In the genomic region with DNA sequence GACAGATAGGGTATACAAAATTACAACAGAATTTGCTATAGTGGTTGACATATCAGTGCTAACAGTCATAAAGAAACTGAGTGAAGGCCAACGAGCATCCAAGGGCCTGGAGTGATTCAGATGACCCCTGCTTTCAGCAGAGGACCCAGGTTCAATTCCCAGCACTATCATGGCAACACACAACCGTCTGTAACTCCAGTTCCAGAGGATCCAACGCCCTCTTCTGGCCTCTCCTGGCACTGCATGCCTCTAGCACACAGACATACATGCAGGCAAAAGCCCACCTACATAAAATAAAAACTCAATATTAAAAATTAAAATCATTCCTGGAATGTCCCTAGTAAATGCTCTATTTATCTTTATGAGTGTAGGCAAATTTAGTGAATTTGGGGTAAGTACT, we compare ENCODE assay signal across 17 mouse cellular contexts. TPM values are rescaled to one million over a fixed set of nuclear protein-coding genes. Genes with fewer than 3 reads are reported as not detected.
DNase-seq lines count a peak whose midpoint lies in the region; ATAC-seq and TF ChIP-seq lines count a peak whose summit lies in the region.
"Had no signal": no experiment of that assay in that cellular context is flagged by ENCODE, and none has a peak within 500 bp of the region (broad histone marks: within the 10 kb centered on the region; RNA-seq: fewer than 3 reads in every experiment).

No protein-coding gene starts in this region.

- no peak for TF ChIP-seq EP300 in heart, adult 2 months (IDR thresholded peaks at IDR 0.05; ENCODE audit: insufficient read depth, low read depth, low read length)
- TF ChIP-seq EP300 in stomach, postnatal 0 days (optimal IDR thresholded peaks at IDR 0.05), result no peak

- no peaks in the 10 kb centered on the region for H3K79me2 ChIP-seq in heart, adult 2 months (replicated peaks; ENCODE audit: control insufficient read depth, insufficient read depth, low read length)

- WGBS in heart, adult 2 months, result 64% methylated on average over 3 of the region's 3 CpGs
- 77% methylated on average over 3 of the region's 3 CpGs for WGBS in stomach, postnatal 0 days
- 70% methylated on average over 3 of the region's 3 CpGs for WGBS in forebrain, embryonic 14.5 days

- no peak overlapping the region for H3K27ac ChIP-seq in heart, adult 2 months
- no peak overlapping the region for H3K27ac ChIP-seq in layer of hippocampus, adult 2 months
- H3K27ac ChIP-seq in testis, adult 2 months (ENCODE audit: control insufficient read depth, insufficient read depth, low read depth, low read length), result no peak overlapping the region
- H3K27ac ChIP-seq in stomach, postnatal 0 days (replicated peaks), result no peak overlapping the region
- no peak overlapping the region for H3K27ac ChIP-seq in forebrain, embryonic 14.5 days (ENCODE audit: low read depth, low read length)
- H3K27ac ChIP-seq: embryonic facial prominence, embryonic 10.5 days; forebrain, embryonic 13.5 days; heart, embryonic 13.5 days; hindbrain, embryonic 13.5 days; intestine, embryonic 15.5 days had no signal

- ATAC-seq in stomach, postnatal 0 days (ENCODE audit: low FRiP score, low TSS enrichment), result no peak
- no peak for ATAC-seq in forebrain, embryonic 14.5 days
- ATAC-seq: forebrain, embryonic 13.5 days; intestine, embryonic 15.5 days had no signal

- peak; percentile 17; the same call in 1 of the 2 replicates for TF ChIP-seq CTCF in heart, adult 2 months (IDR thresholded peaks at IDR 0.05)
- TF ChIP-seq CTCF in layer of hippocampus, adult 2 months (conservative IDR thresholded peaks at IDR 0.05), result peak; percentile 39
- TF ChIP-seq CTCF in testis, adult 2 months (IDR thresholded peaks at IDR 0.05; ENCODE audit: control insufficient read depth, insufficient read depth, insufficient replicate concordance, low read depth, low read length), result peak; percentile 50; the same call in 1 of the 2 replicates
- TF ChIP-seq CTCF in stomach, postnatal 0 days (IDR thresholded peaks at IDR 0.05; ENCODE audit: low read depth), result 0 out of 2 replicates have a peak, but pooled peaks have one; percentile 8

- intact Hi-C loops in heart, adult 2 months (cut with DNase I), result no loop called here

- no peak for TF ChIP-seq POLR2A in heart, adult 2 months (IDR thresholded peaks at IDR 0.05; ENCODE audit: insufficient read depth, low read depth, low read length)
- TF ChIP-seq POLR2A in testis, adult 2 months (IDR thresholded peaks at IDR 0.05; ENCODE audit: control insufficient read depth, low read depth, low read length), result no peak

- no peaks in the 10 kb centered on the region for H3K27me3 ChIP-seq in heart, adult 2 months (ENCODE audit: control insufficient read depth, insufficient read depth, low read length)
- no peaks in the 10 kb centered on the region for H3K27me3 ChIP-seq in testis, adult 2 months (ENCODE audit: control insufficient read depth, insufficient read depth, low read length)
- no peaks in the 10 kb centered on the region for H3K27me3 ChIP-seq in stomach, postnatal 0 days (ENCODE audit: control insufficient read depth, insufficient read depth, low read length)
- H3K27me3 ChIP-seq in forebrain, embryonic 14.5 days (replicated peaks; ENCODE audit: control insufficient read depth, insufficient read depth, low read length), result no peaks in the 10 kb centered on the region
- H3K27me3 ChIP-seq: forebrain, embryonic 13.5 days; heart, embryonic 13.5 days; hindbrain, embryonic 13.5 days; intestine, embryonic 15.5 days had no signal

- no peak for DNase-seq in heart, adult 2 months
- DNase-seq in heart, postnatal 4 days, result no peak
- DNase-seq in layer of hippocampus, adult 2 months (ENCODE audit: low spot score in 2 of 2), result no peak
- no peak for DNase-seq in layer of hippocampus, postnatal 14 days (ENCODE audit: low spot score in 2 of 2)
- DNase-seq in testis, postnatal 10 days (ENCODE audit: low spot score), result no peak
- DNase-seq in stomach, postnatal 0 days (ENCODE audit: low spot score), result no peak
- no peak for DNase-seq in forebrain, embryonic 14.5 days (ENCODE audit: low spot score)
- DNase-seq: adrenal gland, postnatal 10 days; cerebellum, adult 11-12 months; cerebellum, postnatal 10 days; heart, postnatal 36 days had no signal

- H3K4me3 ChIP-seq in heart, adult 2 months, result no peak overlapping the region
- no peak overlapping the region for H3K4me3 ChIP-seq in layer of hippocampus, adult 2 months
- no peak overlapping the region for H3K4me3 ChIP-seq in testis, adult 2 months (ENCODE audit: control insufficient read depth, low read depth, low read length)
- H3K4me3 ChIP-seq in stomach, postnatal 0 days (ENCODE audit: low read depth, low read length), result no peak overlapping the region
- no peak overlapping the region for H3K4me3 ChIP-seq in forebrain, embryonic 14.5 days (ENCODE audit: low read depth, low read length)
- H3K4me3 ChIP-seq: embryonic facial prominence, embryonic 10.5 days; forebrain, embryonic 13.5 days; heart, embryonic 13.5 days; hindbrain, embryonic 13.5 days; intestine, embryonic 15.5 days had no signal

- H3K36me3 ChIP-seq in heart, adult 2 months (ENCODE audit: control insufficient read depth, insufficient read depth, low read length), result no peaks in the 10 kb centered on the region
- no peaks in the 10 kb centered on the region for H3K36me3 ChIP-seq in testis, adult 2 months (ENCODE audit: control insufficient read depth, insufficient read depth, low read length)
- no peaks in the 10 kb centered on the region for H3K36me3 ChIP-seq in stomach, postnatal 0 days (ENCODE audit: control insufficient read depth, insufficient read depth, low read length)
- H3K36me3 ChIP-seq in forebrain, embryonic 14.5 days (ENCODE audit: control insufficient read depth, insufficient read depth, low read length), result no peaks in the 10 kb centered on the region
- H3K36me3 ChIP-seq: embryonic facial prominence, embryonic 10.5 days; heart, embryonic 13.5 days; hindbrain, embryonic 13.5 days; intestine, embryonic 15.5 days had no signal

- H3K4me1 ChIP-seq in heart, adult 2 months (ENCODE audit: control insufficient read depth, insufficient read depth, low read length), result no peaks in the 10 kb centered on the region
- H3K4me1 ChIP-seq in testis, adult 2 months (ENCODE audit: control insufficient read depth, insufficient read depth, low read length), result 0 out of 2 replicates have a peak, but pooled peaks cover 3% of the 10 kb centered on the region
- no peaks in the 10 kb centered on the region for H3K4me1 ChIP-seq in stomach, postnatal 0 days (replicated peaks; ENCODE audit: control insufficient read depth, insufficient read depth)
- no peaks in the 10 kb centered on the region for H3K4me1 ChIP-seq in forebrain, embryonic 14.5 days (ENCODE audit: control insufficient read depth, insufficient read depth, low read length)
- H3K4me1 ChIP-seq: embryonic facial prominence, embryonic 10.5 days; forebrain, embryonic 13.5 days; heart, embryonic 13.5 days; hindbrain, embryonic 13.5 days; intestine, embryonic 15.5 days had no signal

- H3K9me3 ChIP-seq in stomach, postnatal 0 days (ENCODE audit: control insufficient read depth, low read length), result no peaks in the 10 kb centered on the region
- H3K9me3 ChIP-seq in forebrain, embryonic 14.5 days (replicated peaks; ENCODE audit: control insufficient read depth, low read length), result no peaks in the 10 kb centered on the region
- H3K9me3 ChIP-seq: forebrain, embryonic 13.5 days; hindbrain, embryonic 13.5 days; intestine, embryonic 15.5 days had no signal

- H3K4me2 ChIP-seq in stomach, postnatal 0 days (replicated peaks; ENCODE audit: low read depth), result no peak overlapping the region
- no peak overlapping the region for H3K4me2 ChIP-seq in forebrain, embryonic 14.5 days (ENCODE audit: low read length)
- H3K4me2 ChIP-seq: forebrain, embryonic 13.5 days; heart, embryonic 13.5 days; hindbrain, embryonic 13.5 days; intestine, embryonic 15.5 days had no signal

- no peak overlapping the region for H3K9ac ChIP-seq in heart, adult 2 months (ENCODE audit: low read depth, low read length)
- no peak overlapping the region for H3K9ac ChIP-seq in stomach, postnatal 0 days (ENCODE audit: low read length)
- H3K9ac ChIP-seq in forebrain, embryonic 14.5 days (ENCODE audit: low read length), result no peak overlapping the region
- H3K9ac ChIP-seq: forebrain, embryonic 13.5 days; heart, embryonic 13.5 days; hindbrain, embryonic 13.5 days; intestine, embryonic 15.5 days had no signal

RNA-seq across cellular contexts. Expression of gene Sox5, which starts 59.7 kb away (rescaled TPM):
- total RNA-seq in heart, adult 2 months (2021), result 1 to 10 TPM; 2.4 to 3.4 TPM
- 1.7 and 2.1 TPM in 2 replicates for polyA plus RNA-seq in heart, adult 2 months (2012; rRNA removed)
- total RNA-seq in heart, postnatal 4 days (2021), result 1 to 10 TPM; 3.7 to 5.4 TPM
- total RNA-seq in layer of hippocampus, adult 2 months (2021), result 10 to 100 TPM; 36.8 to 42.0 TPM
- total RNA-seq in layer of hippocampus, postnatal 14 days (2021), result 10 to 100 TPM; 39.5 to 48.8 TPM
- 148 and 175 TPM in 2 replicates for polyA plus RNA-seq in testis, adult 2 months (2012; rRNA removed)
- polyA plus RNA-seq in stomach, postnatal 0 days (2015; fragmentation: Nextera tagmentation; extraction: Ambion mirVana), result 9.0 and 9.8 TPM in 2 replicates
- polyA plus RNA-seq in forebrain, embryonic 14.5 days (2014; fragmentation: Nextera tagmentation; extraction: Ambion mirVana), result 115 and 143 TPM in 2 replicates

Comparison
In these comparisons a context has a peak if more than half of its experiments do, and no peak if none do; other contexts are left out.
1. RNA of gene Sox5, which starts 59.7 kb away (total RNA-seq): 39.5 to 48.8 TPM in layer of hippocampus, postnatal 14 days and 36.8 to 42.0 TPM in layer of hippocampus, adult 2 months; 3.7 to 5.4 TPM in heart, postnatal 4 days and 2.4 to 3.4 TPM in heart, adult 2 months; every median in the first group is over 4 times any median in the second.
2. Peak in every context shown above with its lines, with median percentiles within 50 percentile points of each other: CTCF ChIP-seq.